Mouse (Mus musculus): ENCODE results near the gene Disc1.

DNA sequence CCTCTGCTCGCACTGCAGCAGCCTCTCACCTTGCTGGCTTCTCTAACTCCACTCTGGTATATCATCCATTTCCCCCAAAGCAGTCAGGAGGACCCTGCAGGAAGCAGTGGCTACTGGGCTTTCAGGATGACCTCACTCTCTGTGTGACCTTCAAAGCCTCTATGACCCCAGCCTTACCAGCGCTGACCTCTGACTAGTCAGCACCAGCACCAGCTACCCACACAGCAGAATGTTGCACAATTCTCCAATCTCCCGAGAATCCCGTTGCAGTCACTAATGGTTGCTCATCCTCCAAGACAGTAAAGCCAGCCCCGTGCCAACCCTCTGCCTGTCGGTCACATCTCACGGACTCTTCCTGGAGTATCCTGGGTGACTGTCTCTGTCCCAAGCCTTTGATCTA, 73.6 kb downstream of the Disc1 start:
- no peak for TF ChIP-seq CTCF (conservative IDR thresholded peaks at IDR 0.05 in 1 of 2, IDR thresholded peaks at IDR 0.05 in 1 of 2; ENCODE audit: low read depth in 2 of 2, low read length in 2 of 2)
- no peak for TF ChIP-seq EP300 (IDR thresholded peaks at IDR 0.05; ENCODE audit: low read length)
- TF ChIP-seq USF1 (IDR thresholded peaks at IDR 0.05; ENCODE audit: low read depth, low read length), result no peak
- no peak for TF ChIP-seq SIN3A (IDR thresholded peaks at IDR 0.05; ENCODE audit: low read length)
- TF ChIP-seq TCF12 (IDR thresholded peaks at IDR 0.05; ENCODE audit: low read depth, low read length), result no peak
- no peak for TF ChIP-seq POLR2A (IDR thresholded peaks at IDR 0.05; ENCODE audit: low read depth, low read length)
- no peak for TF ChIP-seq ZKSCAN1 (IDR thresholded peaks at IDR 0.05; ENCODE audit: borderline replicate concordance, low read depth, low read length)
